Mouse (Mus musculus): ENCODE data around the gene Syn3.
"Not testable (repeated sequence)": the region's sequence is repeated elsewhere in the genome, so short reads cannot be mapped to it uniquely, and the experiment has no call there.

Gene Syn3

GRCm38 (mm10) chr10:86137106-86137505, 361.6 kb downstream of the Syn3 start:
- in situ Hi-C loops (cut with MboI; ENCODE audit: unreplicated experiment in 2 of 2), result no loop called here

- in situ Hi-C loops (cut with MboI; ENCODE audit: unreplicated experiment in 2 of 2), result no loop called here
Measured at GRCm38 (mm10) chr10:86136249-86136648, 362.4 kb downstream of the Syn3 start.

- in situ Hi-C loops (cut with MboI; ENCODE audit: unreplicated experiment in 2 of 2), result no loop called here
Measured at GRCm38 (mm10) chr10:86134848-86135247, 363.8 kb downstream of the Syn3 start.

GRCm38 (mm10) chr10:86134336-86134735, 364.4 kb downstream of the Syn3 start:
- in situ Hi-C loops (cut with MboI; ENCODE audit: unreplicated experiment in 2 of 2), result no loop called here

- in situ Hi-C loops (cut with MboI; ENCODE audit: unreplicated experiment in 2 of 2), result no loop called here
Measured at GRCm38 (mm10) chr10:86132420-86132956, 366.2 kb downstream of the Syn3 start.

- in situ Hi-C loops (cut with MboI; ENCODE audit: unreplicated experiment in 2 of 2), result no loop called here
Measured at GRCm38 (mm10) chr10:86129046-86129445, 369.6 kb downstream of the Syn3 start.

- in situ Hi-C loops (cut with MboI; ENCODE audit: unreplicated experiment in 2 of 2), result no loop called here
Measured at GRCm38 (mm10) chr10:86126478-86126877, 372.2 kb downstream of the Syn3 start.

GRCm38 (mm10) chr10:86125421-86125820, 373.3 kb downstream of the Syn3 start:
- in situ Hi-C loops (cut with MboI; ENCODE audit: unreplicated experiment in 2 of 2), result no loop called here

- in situ Hi-C loops (cut with MboI; ENCODE audit: unreplicated experiment in 2 of 2), result no loop called here
Measured at GRCm38 (mm10) chr10:86124115-86124514, 374.6 kb downstream of the Syn3 start.

GRCm38 (mm10) chr10:86123224-86123623, 375.5 kb downstream of the Syn3 start:
- in situ Hi-C loops (cut with MboI; ENCODE audit: unreplicated experiment in 2 of 2), result no loop called here

- in situ Hi-C loops (cut with MboI; ENCODE audit: unreplicated experiment in 2 of 2), result not testable (repeated sequence)
Measured at GRCm38 (mm10) chr10:86122456-86122855, 376.2 kb downstream of the Syn3 start.

- in situ Hi-C loops (cut with MboI; ENCODE audit: unreplicated experiment in 2 of 2), result no loop called here
Measured at GRCm38 (mm10) chr10:86116268-86116667, 382.4 kb downstream of the Syn3 start.

GRCm38 (mm10) chr10:86114431-86114848, 384.3 kb downstream of the Syn3 start:
- in situ Hi-C loops (cut with MboI; ENCODE audit: unreplicated experiment in 2 of 2), result no loop called here

- in situ Hi-C loops (cut with MboI; ENCODE audit: unreplicated experiment in 2 of 2), result no loop called here
Measured at GRCm38 (mm10) chr10:86108797-86109196, 389.9 kb downstream of the Syn3 start.

- in situ Hi-C loops (cut with MboI; ENCODE audit: unreplicated experiment in 2 of 2), result no loop called here
Measured at GRCm38 (mm10) chr10:86107681-86108080, 391.0 kb downstream of the Syn3 start.

GRCm38 (mm10) chr10:86103976-86104375, 394.7 kb downstream of the Syn3 start:
- in situ Hi-C loops (cut with MboI; ENCODE audit: unreplicated experiment in 2 of 2), result no loop called here

- in situ Hi-C loops (cut with MboI; ENCODE audit: unreplicated experiment in 2 of 2), result no loop called here
Measured at GRCm38 (mm10) chr10:86100281-86100851, 398.3 kb downstream of the Syn3 start.

- in situ Hi-C loops (cut with MboI; ENCODE audit: unreplicated experiment in 2 of 2), result no loop called here
Measured at GRCm38 (mm10) chr10:86098363-86098762, 400.3 kb downstream of the Syn3 start.

GRCm38 (mm10) chr10:86093109-86094035, 405.3 kb downstream of the Syn3 start:
- in situ Hi-C loops (cut with MboI; ENCODE audit: unreplicated experiment in 2 of 2), result loop anchor here (5.0 kb wide), 2 partner anchors 199 to 204 kb away; no protein-coding TSS in a partner anchor

- in situ Hi-C loops (cut with MboI; ENCODE audit: unreplicated experiment in 2 of 2), result loop anchor here (5.0 kb wide), 2 partner anchors 200 to 205 kb away; no protein-coding TSS in a partner anchor
Measured at GRCm38 (mm10) chr10:86091919-86092318, 406.8 kb downstream of the Syn3 start.

- in situ Hi-C loops (cut with MboI; ENCODE audit: unreplicated experiment in 2 of 2), result no loop called here
Measured at GRCm38 (mm10) chr10:86079921-86080320, 418.8 kb downstream of the Syn3 start.
